In genomic region chr13:58797386-58797785, GRCm38 (mm10) we compare ENCODE assay signal across 31 mouse cellular contexts. TPM values are rescaled to one million over a fixed set of nuclear protein-coding genes. Genes with fewer than 3 reads are reported as not detected.
A peak's percentile ranks its signal among the peaks of the same experiment; 100 is the strongest.
DNase-seq lines count a peak whose midpoint lies in the region; ATAC-seq and TF ChIP-seq lines count a peak whose summit lies in the region.
"Had no signal": no experiment of that assay in that cellular context is flagged by ENCODE, and none has a peak within 500 bp of the region (broad histone marks: within the 10 kb centered on the region; RNA-seq: fewer than 3 reads in every experiment).

No protein-coding gene starts in this region.

- H3K27me3 ChIP-seq in midbrain, embryonic 11.5 days (ENCODE audit: control insufficient read depth, insufficient read depth, low read length), result no peaks in the 10 kb centered on the region
- H3K27me3 ChIP-seq in midbrain, postnatal 0 days (ENCODE audit: insufficient read depth, low read length), result no peaks in the 10 kb centered on the region
- H3K27me3 ChIP-seq: CH12.LX; embryonic facial prominence, embryonic 13.5 days; forebrain, embryonic 15.5 days; hindbrain, embryonic 13.5 days; intestine, embryonic 15.5 days had no signal

- no peaks in the 10 kb centered on the region for H3K36me3 ChIP-seq in midbrain, embryonic 11.5 days (ENCODE audit: control insufficient read depth, insufficient read depth, low read length)
- H3K36me3 ChIP-seq in midbrain, postnatal 0 days (ENCODE audit: insufficient read depth, low read length), result no peaks in the 10 kb centered on the region
- H3K36me3 ChIP-seq: embryonic facial prominence, embryonic 10.5 days; embryonic facial prominence, embryonic 13.5 days; forebrain, embryonic 12.5 days; forebrain, embryonic 15.5 days; G1E; hindbrain, embryonic 10.5 days; hindbrain, embryonic 13.5 days; intestine, embryonic 15.5 days had no signal

- no peak overlapping the region for H3K4me2 ChIP-seq in midbrain, embryonic 11.5 days
- H3K4me2 ChIP-seq in midbrain, postnatal 0 days (ENCODE audit: low read depth, low read length, poor library complexity, severe bottlenecking), result no peak overlapping the region
- H3K4me2 ChIP-seq: embryonic facial prominence, embryonic 13.5 days; forebrain, embryonic 12.5 days; forebrain, embryonic 15.5 days; heart, embryonic 11.5 days; hindbrain, embryonic 13.5 days; intestine, embryonic 15.5 days had no signal

- no peak for TF ChIP-seq CTCF in midbrain, postnatal 0 days (IDR thresholded peaks at IDR 0.05)

- no peak overlapping the region for H3K9ac ChIP-seq in midbrain, embryonic 11.5 days (ENCODE audit: low read length)
- H3K9ac ChIP-seq in midbrain, postnatal 0 days (replicated peaks; ENCODE audit: low read length, poor library complexity, severe bottlenecking), result no peak overlapping the region
- H3K9ac ChIP-seq: embryonic facial prominence, embryonic 13.5 days; forebrain, embryonic 12.5 days; forebrain, embryonic 15.5 days; hindbrain, embryonic 13.5 days; intestine, embryonic 15.5 days had no signal

- DNase-seq in midbrain, embryonic 11.5 days (ENCODE audit: low spot score, missing footprints), result peak; percentile 66
- DNase-seq in midbrain, postnatal 0 days (ENCODE audit: low spot score), result no peak
- peak; percentile 81 for DNase-seq in ES-CJ7 (ENCODE audit: low read depth, low spot score)
- DNase-seq in WW6 (ENCODE audit: low read depth, low spot score), result peak; percentile 16
- DNase-seq in frontal cortex, adult 2 months (ENCODE audit: extremely low spot score in 1 of 2, low spot score in 1 of 2), result no peak
- no peak for DNase-seq in ovary, postnatal 36 days (ENCODE audit: low spot score)
- DNase-seq: adrenal gland, adult 8-10 months; adrenal gland, postnatal 25 days; B cell, adult 2 months; cerebellum, adult 11-12 months; cerebellum, adult 8-10 months; cerebellum, postnatal 10 days; cerebellum, postnatal 36 days; embryo, embryonic 11 days; gastrocnemius, postnatal 10 days; gastrocnemius, postnatal 36 days; heart, postnatal 36 days; kidney, adult 11 months had no signal

- no peak for ATAC-seq in midbrain, embryonic 11.5 days (ENCODE audit: low FRiP score)
- ATAC-seq in midbrain, postnatal 0 days (ENCODE audit: low FRiP score), result no peak
- ATAC-seq: forebrain, embryonic 15.5 days; hindbrain, embryonic 16.5 days; intestine, embryonic 15.5 days had no signal

- WGBS in midbrain, embryonic 11.5 days, result 93% methylated on average over 7 of the region's 7 CpGs
- WGBS in midbrain, postnatal 0 days, result 96% methylated on average over 7 of the region's 7 CpGs

- H3K4me3 ChIP-seq in midbrain, embryonic 11.5 days (ENCODE audit: low read depth, low read length), result no peak overlapping the region
- no peak overlapping the region for H3K4me3 ChIP-seq in midbrain, postnatal 0 days (ENCODE audit: low read depth, low read length)
- H3K4me3 ChIP-seq: embryonic facial prominence, embryonic 10.5 days; embryonic facial prominence, embryonic 13.5 days; erythroblast, embryonic 14.5 days; forebrain, embryonic 12.5 days; forebrain, embryonic 15.5 days; hindbrain, embryonic 10.5 days; hindbrain, embryonic 13.5 days; intestine, embryonic 15.5 days had no signal

- H3K4me1 ChIP-seq in midbrain, embryonic 11.5 days (ENCODE audit: control insufficient read depth, insufficient read depth, low read length), result no peaks in the 10 kb centered on the region
- no peaks in the 10 kb centered on the region for H3K4me1 ChIP-seq in midbrain, postnatal 0 days (ENCODE audit: insufficient read depth, low read length)
- H3K4me1 ChIP-seq: embryonic facial prominence, embryonic 10.5 days; embryonic facial prominence, embryonic 13.5 days; forebrain, embryonic 12.5 days; forebrain, embryonic 15.5 days; hindbrain, embryonic 10.5 days; hindbrain, embryonic 13.5 days; intestine, embryonic 15.5 days had no signal

- H3K9me3 ChIP-seq in midbrain, embryonic 11.5 days (ENCODE audit: control insufficient read depth, low read length), result no peaks in the 10 kb centered on the region; the same call in 1 of the 2 replicates
- H3K9me3 ChIP-seq in midbrain, postnatal 0 days (ENCODE audit: low read length), result no peaks in the 10 kb centered on the region
- H3K9me3 ChIP-seq: embryonic facial prominence, embryonic 13.5 days; forebrain, embryonic 12.5 days; forebrain, embryonic 15.5 days; intestine, embryonic 15.5 days had no signal

- no peak overlapping the region for H3K27ac ChIP-seq in midbrain, embryonic 11.5 days (ENCODE audit: low read depth, low read length)
- H3K27ac ChIP-seq in midbrain, postnatal 0 days (ENCODE audit: low read depth, low read length), result no peak overlapping the region
- H3K27ac ChIP-seq: embryonic facial prominence, embryonic 10.5 days; embryonic facial prominence, embryonic 13.5 days; forebrain, embryonic 12.5 days; forebrain, embryonic 15.5 days; hindbrain, embryonic 10.5 days; hindbrain, embryonic 13.5 days; intestine, embryonic 15.5 days had no signal

RNA-seq across cellular contexts. Expression of gene Ntrk2, which starts 9.0 kb away (rescaled TPM):
- polyA plus RNA-seq in midbrain, embryonic 11.5 days (2014; fragmentation: Nextera tagmentation; extraction: Ambion mirVana), result 35.8 and 37.8 TPM in 2 replicates
- total RNA-seq in midbrain, postnatal 0 days (2014; rRNA removed), result 202 and 207 TPM in 2 replicates
- polyA plus RNA-seq in midbrain, postnatal 0 days (2015; fragmentation: Nextera tagmentation; extraction: Ambion mirVana), result 138 and 141 TPM in 2 replicates
- 196 and 208 TPM in 2 replicates for polyA plus RNA-seq in frontal cortex, adult 2 months (2012; rRNA removed)
- total RNA-seq: CH12.LX; granulocyte monocyte progenitor cell, adult 5-6 weeks had no signal
- polyA plus RNA-seq: erythroblast, embryonic 14.5 days; G1E had no signal

Comparison
In these comparisons a context has a peak if more than half of its experiments do, and no peak if none do; other contexts are left out.
1. DNase-seq: peak in midbrain, embryonic 11.5 days (single experiment), ES-CJ7 (single experiment) and WW6 (single experiment); none in midbrain, postnatal 0 days (single experiment), frontal cortex, adult 2 months (0 of 2) and ovary, postnatal 36 days (single experiment).